Mouse (Mus musculus): Measurements from ENCODE around the gene Slc25a47.
A peak's percentile ranks its signal among the peaks of the same experiment; 100 is the strongest.

The Slc25a47 gene

GRCm38 (mm10) chr12:108857589-108858184, 21.8 kb downstream of the Slc25a47 start:
- no peak for DNase-seq (ENCODE audit: low spot score in 2 of 2)

- DNase-seq (ENCODE audit: low spot score in 2 of 2) = no peak
Observed at GRCm38 (mm10) chr12:108858486-108858885, 22.6 kb downstream of the Slc25a47 start.

GRCm38 (mm10) chr12:108865007-108865494, 29.2 kb downstream of the Slc25a47 start:
- DNase-seq (ENCODE audit: low spot score in 2 of 2) = no peak

- DNase-seq (ENCODE audit: low spot score in 2 of 2) = no peak
Observed at GRCm38 (mm10) chr12:108869575-108869974, 33.7 kb downstream of the Slc25a47 start.

- DNase-seq (ENCODE audit: low spot score in 2 of 2) = no peak
Observed at GRCm38 (mm10) chr12:108873122-108873521, 37.3 kb downstream of the Slc25a47 start.

GRCm38 (mm10) chr12:108879138-108879537, 43.3 kb downstream of the Slc25a47 start:
- no peak for DNase-seq (ENCODE audit: low spot score in 2 of 2)

- DNase-seq (ENCODE audit: low spot score in 2 of 2) = no peak
Observed at GRCm38 (mm10) chr12:108880606-108881005, 44.8 kb downstream of the Slc25a47 start.

DNA sequence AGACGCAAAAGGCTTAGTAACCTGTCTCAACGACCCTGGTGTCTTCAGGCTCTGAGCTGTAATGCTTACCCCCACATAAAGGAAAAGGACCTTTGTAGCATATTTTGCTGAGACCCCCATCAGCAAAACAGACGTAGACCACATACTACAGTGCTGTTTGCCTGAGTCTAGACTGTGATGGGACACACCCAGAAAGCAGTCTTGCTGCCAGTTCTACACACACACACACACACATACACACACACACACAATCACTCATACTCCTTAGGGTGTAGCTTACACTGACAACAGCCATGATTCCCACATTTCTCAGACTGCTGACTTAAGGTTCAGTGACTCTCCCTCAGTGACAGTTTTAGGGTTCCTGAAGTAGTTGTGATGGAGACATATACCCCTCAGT, 45.3 kb downstream of the Slc25a47 start:
- no peak for DNase-seq (ENCODE audit: low spot score in 2 of 2)

- DNase-seq (ENCODE audit: low spot score in 2 of 2) = no peak
Observed at GRCm38 (mm10) chr12:108882776-108883175, 46.9 kb downstream of the Slc25a47 start.

DNA sequence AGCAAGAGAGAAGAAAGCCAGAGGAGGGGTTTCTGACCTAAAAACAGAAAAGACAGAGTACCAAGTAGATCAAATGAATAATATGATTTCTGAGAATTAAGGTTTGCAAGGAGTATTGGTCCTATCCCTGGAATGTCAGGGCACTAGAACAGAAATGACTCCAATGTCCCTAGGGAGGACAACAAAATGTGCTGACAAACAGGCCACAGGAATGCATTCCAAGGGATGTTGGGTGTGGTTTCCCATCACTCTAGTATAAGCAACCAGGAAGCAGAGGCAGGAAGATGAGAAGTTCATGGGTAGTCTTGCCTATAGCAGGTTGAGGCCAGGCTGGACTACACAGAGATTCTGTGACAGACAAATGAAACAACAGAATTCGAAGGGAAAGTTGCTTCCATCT, 50.1 kb downstream of the Slc25a47 start:
- no peak for DNase-seq (ENCODE audit: low spot score in 2 of 2)

DNA sequence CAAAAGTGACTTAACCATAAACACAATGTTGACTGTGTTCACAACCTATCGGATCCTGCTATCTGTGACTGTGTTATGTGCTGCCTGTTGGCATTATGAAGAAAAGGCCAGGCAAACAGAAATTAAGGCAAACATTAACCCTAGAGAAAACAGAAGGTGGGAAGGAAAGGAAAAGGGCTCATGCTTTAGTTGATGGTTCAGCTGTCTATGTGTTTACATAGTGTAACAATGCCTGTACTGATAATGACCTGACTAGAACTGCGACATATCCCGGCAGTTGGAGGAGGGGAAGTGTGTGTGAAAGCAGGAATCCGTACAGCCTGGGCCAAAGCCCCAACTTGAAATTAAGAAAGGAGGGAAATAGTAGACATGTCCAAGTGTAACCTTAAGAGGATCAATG, 51.2 kb downstream of the Slc25a47 start:
- DNase-seq (ENCODE audit: low spot score in 2 of 2) = no peak

DNA sequence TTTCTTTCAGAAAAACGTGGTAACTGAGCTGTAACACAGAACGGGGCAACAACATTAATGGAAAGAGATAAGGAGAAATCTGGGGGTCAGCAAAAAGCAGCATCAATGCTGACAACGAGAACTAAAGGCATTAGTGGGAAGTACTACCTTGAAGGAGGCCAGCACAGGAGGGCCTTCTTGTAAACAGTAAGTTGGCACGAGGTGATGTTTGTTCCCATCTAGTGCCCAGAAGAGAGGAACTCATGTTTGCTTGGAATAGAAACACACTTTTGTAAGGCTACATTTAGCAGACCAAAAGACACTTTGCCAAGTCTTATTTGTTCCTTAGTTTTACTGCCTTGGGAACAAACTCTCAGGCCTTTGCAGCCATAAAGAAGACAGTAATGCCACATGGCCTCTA, 52.8 kb downstream of the Slc25a47 start:
- no peak for DNase-seq (ENCODE audit: low spot score in 2 of 2)

GRCm38 (mm10) chr12:108892989-108893714, 57.3 kb downstream of the Slc25a47 start, which contains the start of gene Wdr25:
TSS of gene Wdr25 (plus strand) at chr12:108893631.
- peak; percentile 27 to 34 for DNase-seq (ENCODE audit: low spot score in 2 of 2)

DNA sequence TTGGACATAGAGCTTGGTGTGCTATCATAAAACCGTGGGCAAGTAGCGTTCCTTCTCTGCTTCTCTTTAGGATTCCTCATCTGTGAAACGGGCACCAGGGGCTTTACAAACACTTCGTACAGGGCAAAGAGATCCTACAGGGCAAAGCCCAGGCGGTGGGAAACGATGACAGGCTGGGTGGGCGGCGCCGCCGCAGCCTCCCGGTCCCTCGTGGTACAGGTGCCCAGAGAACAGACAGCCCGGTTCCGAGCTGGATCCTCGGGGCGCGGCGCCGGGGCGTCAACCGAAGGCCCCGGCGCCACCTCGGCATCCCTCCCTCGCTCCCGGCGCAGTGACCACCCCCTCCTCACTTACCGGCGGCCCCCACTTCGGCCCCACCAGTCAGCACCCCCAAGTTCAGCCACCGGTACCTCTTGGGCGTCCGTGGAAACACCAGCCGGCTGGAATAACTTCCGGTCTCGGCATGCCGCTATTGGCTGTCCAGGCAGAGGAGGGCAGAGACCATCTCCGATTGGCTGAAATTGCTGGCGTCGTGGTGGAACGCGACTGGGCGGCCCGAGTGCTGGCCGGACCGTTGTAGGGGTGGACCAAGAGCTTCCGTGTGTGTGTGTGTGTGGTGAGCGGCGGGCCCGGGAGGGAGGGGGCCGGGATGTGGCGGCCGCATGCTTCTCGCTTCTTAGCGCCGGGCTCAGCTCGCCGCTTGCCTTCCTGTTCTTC, 58.0 kb downstream of the Slc25a47 start, which contains the start of gene Wars:
Gene Wars (minus strand): TSS at position 460 of the 717 bp plus-strand sequence.
- DNase-seq (ENCODE audit: low spot score in 2 of 2) = peak; percentile 94 to 95

GRCm38 (mm10) chr12:108894432-108894816, 58.6 kb downstream of the Slc25a47 start:
- no peak for DNase-seq (ENCODE audit: low spot score in 2 of 2)

GRCm38 (mm10) chr12:108896006-108896405, 60.2 kb downstream of the Slc25a47 start:
- DNase-seq (ENCODE audit: low spot score in 2 of 2) = no peak

GRCm38 (mm10) chr12:108901346-108901745, 65.5 kb downstream of the Slc25a47 start:
- DNase-seq (ENCODE audit: low spot score in 2 of 2) = no peak

DNA sequence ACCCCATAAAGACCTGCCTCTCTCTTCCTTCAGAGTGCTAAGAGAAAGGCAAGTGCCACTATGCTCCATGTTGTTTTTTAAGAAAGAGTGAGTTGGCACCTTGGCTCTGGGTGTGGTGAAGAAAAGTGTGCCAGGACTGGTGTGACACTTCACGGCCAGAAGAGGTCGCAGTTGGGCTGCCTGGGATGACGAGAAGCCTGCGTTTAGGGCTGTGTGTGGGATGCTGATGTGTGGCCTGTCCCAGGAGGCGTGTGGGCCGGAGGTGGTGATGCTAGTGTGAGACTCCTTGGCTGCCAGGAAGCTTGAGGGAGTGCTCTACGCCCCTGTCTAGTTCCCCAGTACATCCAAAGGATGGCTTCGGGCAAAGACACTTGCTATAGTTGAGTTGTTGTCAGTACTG, 67.1 kb downstream of the Slc25a47 start:
- peak; percentile 14 to 38 for DNase-seq (ENCODE audit: low spot score in 2 of 2)

DNA sequence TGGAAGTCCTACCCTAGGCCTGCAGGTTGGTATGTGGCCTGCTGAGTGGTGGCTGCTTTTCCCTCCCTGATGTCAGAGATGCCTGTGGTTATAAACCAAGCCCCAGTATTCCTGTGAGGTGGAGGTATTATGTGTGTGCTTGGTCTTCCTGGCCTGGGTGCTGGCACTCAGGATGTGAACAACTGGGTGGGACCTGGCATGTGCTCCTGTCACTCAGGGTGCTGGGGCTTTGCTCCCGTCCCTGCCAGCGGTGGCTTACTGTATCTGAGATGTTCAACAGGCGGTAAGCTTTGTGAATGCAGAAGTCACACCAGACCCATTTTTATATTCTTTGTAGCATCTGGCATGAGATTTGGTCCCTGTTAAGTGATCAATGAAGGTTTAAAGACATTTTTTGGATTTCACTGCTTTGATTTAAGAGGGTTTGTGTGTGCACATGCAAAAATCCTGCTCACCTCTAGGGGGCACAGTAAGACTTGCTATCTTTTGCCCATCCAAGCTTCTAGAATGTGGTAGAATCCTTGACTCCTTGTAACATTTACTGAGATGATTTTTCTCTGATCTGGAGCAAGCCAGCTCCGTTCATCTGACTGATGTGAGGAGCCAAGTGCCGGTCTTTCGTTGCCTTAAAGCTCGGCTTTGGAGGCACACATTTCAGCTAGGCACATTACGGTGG, 67.9 kb downstream of the Slc25a47 start:
- peak in 1 of 2 experiments; percentile 6 for DNase-seq (ENCODE audit: low spot score in 2 of 2)

DNA sequence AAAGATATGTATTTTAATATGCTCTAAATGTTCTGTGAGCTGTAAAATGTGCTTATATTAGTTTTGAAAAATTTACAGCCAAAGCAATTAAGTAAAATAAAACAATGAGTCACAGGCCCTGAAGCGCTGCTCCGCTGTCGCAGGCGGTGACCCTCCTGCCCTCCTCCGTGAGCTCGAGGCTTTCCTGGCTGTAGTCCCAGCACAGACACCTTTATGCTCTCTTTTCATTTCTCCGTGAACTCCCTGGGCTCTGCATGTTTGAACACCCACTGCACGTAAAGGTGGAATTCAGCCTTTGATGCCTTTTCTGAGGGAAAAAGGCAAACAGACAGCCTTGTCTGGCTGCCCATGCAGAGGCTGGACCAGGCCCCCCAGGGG, 68.4 kb downstream of the Slc25a47 start:
- DNase-seq (ENCODE audit: low spot score in 2 of 2) = no peak

- no peak for DNase-seq (ENCODE audit: low spot score in 2 of 2)
Observed at GRCm38 (mm10) chr12:108905620-108906302, 69.9 kb downstream of the Slc25a47 start.

Measured in natural killer cell, adult 2 months (primary cell).